Mouse (Mus musculus): ENCODE results near the gene Optc.

DNA sequence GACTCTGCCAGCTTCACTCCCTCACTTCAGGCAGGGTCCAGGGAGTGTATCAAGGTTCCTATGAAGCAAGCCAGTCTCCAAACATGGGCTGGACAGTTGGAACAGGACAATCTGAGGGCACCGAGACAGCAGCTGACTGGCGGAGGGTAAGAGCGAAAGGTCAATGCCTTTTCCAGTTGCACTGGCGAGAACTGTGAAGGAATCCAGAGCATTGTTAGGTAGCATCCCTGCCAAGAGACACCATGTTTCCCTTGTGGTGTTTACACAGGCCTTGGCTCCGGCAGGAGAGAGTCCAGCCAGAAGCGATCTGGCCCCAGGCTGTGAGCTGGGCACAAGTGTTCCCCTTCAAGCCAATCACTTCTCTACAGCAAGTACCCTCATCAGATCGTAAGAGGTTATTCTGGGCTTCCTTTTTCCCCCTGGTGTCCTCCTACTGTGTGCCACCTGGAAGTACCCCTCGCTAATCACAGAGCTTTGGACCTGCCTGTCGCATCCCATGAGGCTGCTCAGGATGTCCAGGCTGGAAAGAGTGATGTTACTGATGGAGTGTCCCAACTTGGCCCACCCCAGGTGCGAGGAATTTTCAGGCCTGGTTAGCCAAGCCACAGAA, 26.7 kb upstream of the Optc start:
- no peak for TF ChIP-seq CTCF (conservative IDR thresholded peaks at IDR 0.05; ENCODE audit: low read length)
- no peak for TF ChIP-seq POU5F1 (IDR thresholded peaks at IDR 0.05; ENCODE audit: borderline replicate concordance, low read length)
- TF ChIP-seq NANOG (IDR thresholded peaks at IDR 0.05; ENCODE audit: borderline replicate concordance, low read length) = no peak
